Mouse (Mus musculus) neural tube, embryonic 11.5 days (tissue): Measurements from ENCODE around the gene 4930426L09Rik. TPM values are rescaled to one million over a fixed set of nuclear protein-coding genes. Genes with fewer than 3 reads are reported as not detected.

Experiments used
- ATAC-seq: fragments of 200-750 bp; cut with Nextera tagmentation; 2 replicates; pipeline ENCODE4 v1.8.0; 2017; ENCODE audit warnings: moderate number of reproducible peaks, mild to moderate bottlenecking, moderate TSS enrichment, moderate library complexity; ENCODE audit not compliant: insufficient read depth, low FRiP score, low TSS enrichment
- DNase-seq: peaks from one replicate; pipeline ENCODE4 v3.0.0-alpha.2; 2015; ENCODE audit warnings: low spot score
- H3K27ac ChIP-seq: fragments of 300-500 bp; sonication (generic); 2 replicates; pipeline ENCODE4 v1.5.1; 2014; ENCODE audit warnings: low read depth, mild to moderate bottlenecking, low read length
- H3K27me3 ChIP-seq: fragments of 300-500 bp; sonication (generic); 2 replicates; pipeline ENCODE4 v1.6.1; 2014; ENCODE audit warnings: mild to moderate bottlenecking, low read length, mixed read lengths; ENCODE audit not compliant: control insufficient read depth, insufficient read depth
- H3K36me3 ChIP-seq: fragments of 300-500 bp; sonication (generic); 2 replicates; pipeline ENCODE4 v1.6.1; 2014; ENCODE audit warnings: mild to moderate bottlenecking, low read length, moderate library complexity, mixed read lengths; ENCODE audit not compliant: control insufficient read depth, insufficient read depth
- H3K4me1 ChIP-seq: fragments of 300-500 bp; sonication (generic); 2 replicates; pipeline ENCODE4 v1.6.1; 2014; ENCODE audit warnings: low read length, mixed read lengths; ENCODE audit not compliant: control insufficient read depth, insufficient read depth
- H3K4me2 ChIP-seq: fragments of 300-500 bp; sonication (generic); 2 replicates; pipeline ENCODE4 v1.6.1; 2014; ENCODE audit warnings: low read depth, mild to moderate bottlenecking, moderate library complexity
- H3K4me3 ChIP-seq: fragments of 300-500 bp; sonication (generic); 2 replicates; pipeline ENCODE4 v1.5.1; 2014; ENCODE audit warnings: low read depth, low read length
- H3K9ac ChIP-seq: fragments of 300-500 bp; sonication (generic); 2 replicates; pipeline ENCODE4 v1.6.1; 2014; ENCODE audit warnings: mild to moderate bottlenecking, low read length
- H3K9me3 ChIP-seq: fragments of 300-500 bp; sonication (generic); 2 replicates; pipeline ENCODE4 v1.6.1; 2016; ENCODE audit warnings: low read length; ENCODE audit not compliant: control insufficient read depth
- WGBS: fragments of 180-500 bp; shearing (Covaris S2); extraction: QIAGEN DNeasy Blood & Tissue Kit; methylation state at CpG from one replicate; pipeline ENCODE4 v1.1.7; 2014; 5-methylcytosine and 5-hydroxymethylcytosine counted together
- polyA plus RNA-seq: library from polyadenylated mRNA; unstranded; fragments of >200 nt; fragmentation: Nextera tagmentation; extraction: Ambion mirVana; gene quantifications from 2 replicates; pipeline ENCODE4 v1.2.1, GENCODE M21; 2014

4930426L09Rik gene
- polyA plus RNA-seq, 1 experiment from 2014 or later, result 0.68 TPM

DNA sequence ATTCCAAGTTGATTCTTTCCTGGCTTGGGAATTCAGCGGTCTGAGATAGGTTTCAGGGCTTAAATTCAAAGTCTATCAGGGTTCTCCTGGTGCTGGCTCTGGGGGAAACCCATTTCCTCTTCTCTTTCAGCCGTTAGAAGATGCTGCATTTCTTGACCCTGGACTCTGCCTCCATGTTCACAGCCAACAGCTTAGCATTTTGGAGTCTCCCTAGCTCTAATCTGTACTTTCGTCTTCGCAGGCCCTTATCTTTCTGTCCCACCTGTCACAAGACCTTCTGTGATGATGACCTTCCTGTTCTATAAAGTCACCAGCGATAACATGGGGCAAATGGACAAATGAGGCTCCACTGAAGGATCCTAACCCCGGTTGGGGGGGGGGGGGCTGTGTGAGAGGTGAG lies 13.3 kb downstream of the 4930426L09Rik start:
- no peak for ATAC-seq
- WGBS, result 83% methylated on average over 6 of the region's 6 CpGs
- H3K4me2 ChIP-seq, result no peak overlapping the region

DNA sequence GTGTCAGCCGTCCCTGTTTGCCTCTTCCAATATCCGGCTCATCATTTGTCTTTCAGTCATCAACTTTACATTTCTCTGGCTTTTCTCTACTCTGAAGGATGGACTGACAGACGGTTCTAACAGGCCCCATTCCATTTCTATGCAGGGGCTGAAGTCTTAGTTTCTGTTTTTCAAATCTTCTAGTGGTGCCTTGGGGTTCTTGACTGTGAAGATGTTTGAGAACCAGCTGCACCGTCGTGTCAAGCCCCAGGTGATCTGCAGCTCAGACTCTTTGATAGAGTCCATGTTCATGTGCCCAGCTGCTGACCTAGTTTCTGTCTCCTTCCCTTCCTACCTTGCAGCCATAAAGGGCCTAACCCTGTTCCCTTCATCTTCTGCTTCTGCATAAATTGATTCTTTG lies 18.2 kb downstream of the 4930426L09Rik start:
- no peak overlapping the region for H3K4me2 ChIP-seq
- H3K36me3 ChIP-seq, result no peaks in the 10 kb centered on the region
- no peaks in the 10 kb centered on the region for H3K4me1 ChIP-seq
- ATAC-seq (no peak), DNase-seq (no peak)
- WGBS, result 85% methylated on average over 5 of the region's 5 CpGs
- H3K4me3 ChIP-seq, result no peak overlapping the region
- no peaks in the 10 kb centered on the region for H3K9me3 ChIP-seq
- no peaks in the 10 kb centered on the region for H3K27me3 ChIP-seq
- no peak overlapping the region for H3K27ac ChIP-seq
- H3K9ac ChIP-seq, result no peak overlapping the region

More for the DNA sequence above, 13.3 kb downstream of the 4930426L09Rik start:
- H3K27me3 ChIP-seq, result no peaks in the 10 kb centered on the region
- H3K4me3 ChIP-seq, result no peak overlapping the region
- no peak overlapping the region for H3K9ac ChIP-seq
- no peaks in the 10 kb centered on the region for H3K9me3 ChIP-seq
- no peaks in the 10 kb centered on the region for H3K4me1 ChIP-seq
- H3K36me3 ChIP-seq, result no peaks in the 10 kb centered on the region
- DNase-seq, result no peak
- no peak overlapping the region for H3K27ac ChIP-seq

DNA sequence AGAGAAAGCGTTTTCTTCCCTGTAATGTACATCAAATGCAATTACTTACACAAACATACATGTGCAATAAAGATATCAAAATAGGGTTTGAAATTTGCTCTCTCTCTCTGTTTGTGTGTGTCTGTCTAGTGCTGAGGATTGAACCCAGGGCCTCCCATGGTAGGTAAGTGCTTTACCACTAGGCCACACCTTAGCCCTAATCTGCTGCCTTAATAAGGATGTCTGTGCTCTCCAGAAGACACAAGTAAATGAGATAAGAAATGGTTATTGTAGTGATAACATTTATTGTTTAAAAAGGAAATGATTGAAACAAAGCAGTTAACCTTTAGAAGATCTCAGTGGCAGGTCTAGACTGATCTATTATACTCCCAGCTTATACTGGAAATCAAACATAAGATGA lies 18.7 kb downstream of the 4930426L09Rik start:
- no peaks in the 10 kb centered on the region for H3K27me3 ChIP-seq
- H3K36me3 ChIP-seq, result no peaks in the 10 kb centered on the region
- no peak overlapping the region for H3K27ac ChIP-seq
- WGBS, result 76% methylated on average over 1 of the region's 1 CpGs
- no peak overlapping the region for H3K9ac ChIP-seq
- DNase-seq, result no peak
- H3K4me2 ChIP-seq, result no peak overlapping the region
- no peak for ATAC-seq
- no peaks in the 10 kb centered on the region for H3K4me1 ChIP-seq
- H3K9me3 ChIP-seq, result no peaks in the 10 kb centered on the region
- H3K4me3 ChIP-seq, result no peak overlapping the region

DNA sequence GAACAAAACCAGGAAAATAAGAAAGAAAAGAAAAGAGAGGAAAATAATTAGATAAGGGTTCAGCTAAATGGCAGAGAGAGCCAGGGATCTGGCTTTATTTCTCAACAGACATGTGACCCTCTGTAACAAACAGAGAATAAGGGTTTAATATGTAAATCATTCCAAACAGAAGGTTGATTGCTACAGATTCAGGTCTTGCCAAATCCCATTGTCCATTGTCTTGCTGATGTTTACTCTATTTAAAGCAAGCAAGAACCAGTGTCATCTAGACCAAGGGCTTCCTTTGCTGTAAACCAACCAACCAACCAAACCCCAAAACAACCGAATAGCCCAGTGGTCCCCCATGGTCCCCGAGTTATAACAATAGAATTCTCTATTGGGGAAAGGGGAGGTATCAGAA lies 19.9 kb downstream of the 4930426L09Rik start:
- no peak overlapping the region for H3K4me3 ChIP-seq
- WGBS, result 57% methylated on average over 2 of the region's 2 CpGs
- H3K27me3 ChIP-seq, result no peaks in the 10 kb centered on the region
- H3K36me3 ChIP-seq, result no peaks in the 10 kb centered on the region
- no peak for ATAC-seq
- H3K9ac ChIP-seq, result no peak overlapping the region
- no peak overlapping the region for H3K27ac ChIP-seq
- no peaks in the 10 kb centered on the region for H3K9me3 ChIP-seq
- H3K4me2 ChIP-seq, result no peak overlapping the region
- DNase-seq, result no peak
- no peaks in the 10 kb centered on the region for H3K4me1 ChIP-seq

DNA sequence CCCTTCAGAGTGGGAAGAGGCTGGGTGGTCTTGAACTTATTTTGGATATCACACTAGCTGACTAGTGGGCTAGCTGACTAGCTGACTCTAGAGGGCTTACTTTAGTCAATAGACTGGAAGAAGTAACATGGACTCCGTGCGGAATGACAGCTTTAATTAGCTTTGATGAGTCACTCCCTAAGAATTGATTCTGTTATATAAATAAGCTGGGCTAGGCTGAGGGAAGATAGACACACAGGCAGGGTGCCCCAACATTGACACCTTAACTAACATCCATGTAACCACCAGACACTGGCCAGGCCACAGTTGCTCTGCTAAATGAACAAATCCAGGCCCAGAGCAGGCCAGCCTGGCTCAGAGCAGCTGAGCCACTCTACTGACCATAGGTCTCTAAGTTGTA lies 26.7 kb downstream of the 4930426L09Rik start:
- Histone ChIP-seq H3K4me2 (no peak overlapping the region), H3K27me3 (no peaks in the 10 kb centered on the region), H3K9ac (no peak overlapping the region), H3K9me3 (no peaks in the 10 kb centered on the region), H3K4me3 (no peak overlapping the region), H3K4me1 (no peaks in the 10 kb centered on the region), H3K36me3 (no peaks in the 10 kb centered on the region), H3K27ac (no peak overlapping the region)
- ATAC-seq (no peak), DNase-seq (no peak)
- WGBS, result 84% methylated on average over 2 of the region's 2 CpGs

DNA sequence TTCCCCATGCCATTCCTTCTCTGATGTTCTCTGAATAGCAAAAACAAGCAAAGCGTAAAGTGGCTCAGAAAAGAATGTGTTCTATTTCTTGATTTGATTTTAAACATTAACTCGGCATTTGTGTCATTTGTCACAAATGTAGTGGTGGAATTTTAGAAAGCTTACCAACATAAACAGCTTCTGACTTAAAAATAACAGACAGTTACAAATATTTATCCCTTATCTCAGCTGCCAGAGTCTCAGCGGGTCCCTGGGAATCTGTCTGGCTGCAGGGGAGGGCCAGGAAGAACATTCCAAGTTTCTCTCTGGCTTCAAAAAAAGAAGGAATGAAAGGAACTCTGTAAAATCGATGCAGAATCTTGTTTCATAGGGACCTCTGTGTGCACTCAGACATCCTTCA lies 39.3 kb downstream of the 4930426L09Rik start:
- Histone ChIP-seq H3K27ac (no peak overlapping the region), H3K4me3 (no peak overlapping the region), H3K9ac (no peak overlapping the region), H3K4me1 (no peaks in the 10 kb centered on the region), H3K4me2 (no peak overlapping the region), H3K36me3 (no peaks in the 10 kb centered on the region), H3K27me3 (no peaks in the 10 kb centered on the region), H3K9me3 (no peaks in the 10 kb centered on the region)
- ATAC-seq (no peak), DNase-seq (no peak)
- WGBS, result 79% methylated on average over 4 of the region's 4 CpGs

DNA sequence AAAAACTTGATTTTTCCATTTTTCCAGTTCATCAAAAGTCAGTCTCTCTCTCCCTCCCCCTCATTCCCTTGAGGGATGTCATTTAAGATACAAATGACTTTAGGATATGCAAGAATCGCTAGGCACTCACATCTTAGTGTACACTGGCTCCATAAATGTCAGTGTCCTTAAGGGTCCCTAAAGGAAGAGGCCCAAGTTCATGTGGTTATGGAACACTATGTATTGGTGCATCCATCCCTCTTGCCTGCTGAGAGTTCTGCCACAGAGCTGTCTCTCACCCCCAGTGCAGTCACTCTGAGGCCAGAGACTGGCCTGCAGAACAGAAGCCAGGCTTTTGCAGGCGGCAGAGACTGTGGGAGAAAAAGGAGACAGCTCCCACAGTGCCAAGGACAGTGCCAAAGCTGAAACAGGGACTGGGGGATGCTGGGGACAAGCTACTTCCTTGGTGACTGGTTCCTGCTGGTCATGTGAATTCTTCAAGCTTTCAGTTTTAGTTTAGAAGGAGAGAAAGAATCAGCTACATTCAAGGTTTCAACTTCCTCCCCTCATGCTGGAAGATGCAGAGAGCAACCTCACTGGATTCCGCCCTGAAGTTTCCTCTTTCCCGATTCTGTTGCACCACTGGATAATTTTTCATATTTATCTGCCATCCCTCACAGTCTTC lies 39.9 kb downstream of the 4930426L09Rik start:
- no peak overlapping the region for H3K4me2 ChIP-seq
- no peaks in the 10 kb centered on the region for H3K36me3 ChIP-seq
- H3K9ac ChIP-seq, result no peak overlapping the region; the same call in 1 of the 2 replicates
- no peak overlapping the region for H3K27ac ChIP-seq
- H3K4me1 ChIP-seq, result no peaks in the 10 kb centered on the region
- H3K9me3 ChIP-seq, result no peaks in the 10 kb centered on the region
- DNase-seq, result no peak
- no peak for ATAC-seq
- no peaks in the 10 kb centered on the region for H3K27me3 ChIP-seq
- 73% methylated on average over 4 of the region's 4 CpGs for WGBS
- H3K4me3 ChIP-seq, result no peak overlapping the region

DNA sequence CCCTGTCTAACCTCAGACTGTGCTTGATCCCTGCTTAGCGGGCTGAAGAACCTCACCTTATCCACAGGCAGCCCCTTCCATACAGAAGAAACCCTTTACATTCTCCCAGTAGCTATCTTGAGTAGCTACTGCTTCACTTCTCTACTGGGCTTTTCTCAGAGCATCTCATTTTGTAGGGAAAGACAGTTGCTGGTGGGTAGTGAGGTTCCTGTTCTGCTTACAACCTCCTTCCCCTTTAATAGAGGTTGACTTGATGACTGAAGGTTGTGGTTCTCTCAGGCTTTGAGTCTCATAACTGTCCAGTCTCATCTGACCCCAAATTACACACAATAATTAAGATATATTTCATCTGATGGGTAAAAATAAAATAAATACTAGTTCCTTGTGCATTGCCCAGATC lies 50.1 kb downstream of the 4930426L09Rik start:
- Histone ChIP-seq H3K4me3 (no peak overlapping the region), H3K27me3 (no peaks in the 10 kb centered on the region), H3K36me3 (no peaks in the 10 kb centered on the region), H3K4me2 (no peak overlapping the region), H3K27ac (no peak overlapping the region), H3K9me3 (no peaks in the 10 kb centered on the region), H3K9ac (no peak overlapping the region), H3K4me1 (no peaks in the 10 kb centered on the region)
- DNase-seq (no peak), ATAC-seq (no peak)
- 96% methylated on average over 1 of the region's 1 CpGs for WGBS

DNA sequence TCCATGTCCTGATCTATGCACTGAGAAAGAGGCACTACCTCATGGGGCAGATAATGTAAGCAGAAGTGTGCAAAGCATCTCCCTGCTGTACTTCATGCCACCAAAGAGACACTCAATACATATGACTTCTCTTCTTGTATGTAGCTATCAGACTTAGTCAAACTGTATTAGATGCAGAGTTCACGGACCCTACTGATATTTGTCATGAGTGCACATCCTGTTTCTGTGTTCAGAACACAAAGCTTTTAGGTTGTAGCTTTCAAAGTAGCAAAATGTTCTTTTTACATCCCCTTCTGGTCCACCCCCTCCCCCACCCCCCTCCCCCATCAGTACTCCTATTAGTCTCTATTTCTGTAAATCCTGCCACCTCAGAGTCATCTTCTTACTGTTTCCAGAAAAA lies 51.2 kb downstream of the 4930426L09Rik start:
- Histone ChIP-seq H3K4me3 (no peak overlapping the region), H3K9ac (no peak overlapping the region), H3K4me1 (no peaks in the 10 kb centered on the region), H3K4me2 (no peak overlapping the region), H3K36me3 (no peaks in the 10 kb centered on the region), H3K27ac (no peak overlapping the region), H3K9me3 (no peaks in the 10 kb centered on the region), H3K27me3 (no peaks in the 10 kb centered on the region)
- 89% methylated on average over 1 of the region's 1 CpGs for WGBS
- DNase-seq (no peak), ATAC-seq (no peak)
